Mouse (Mus musculus) retina, postnatal 1 day (tissue): ENCODE results near the gene Rad9a.

Experiments used
- DNase-seq: peaks from one replicate; pipeline ENCODE4 v3.0.0-alpha.2; 2012

Rad9a gene

GRCm38 (mm10) chr19:4192251-4192985 lies 9.0 kb downstream of the Rad9a start:
- no peak for DNase-seq

GRCm38 (mm10) chr19:4191528-4192250 lies 9.8 kb downstream of the Rad9a start, which contains the start of gene Ppp1ca:
Gene Ppp1ca (plus strand): TSS chr19:4192065.
- DNase-seq = peak; percentile 97

GRCm38 (mm10) chr19:4190831-4191334 lies 10.6 kb downstream of the Rad9a start, which contains the start of gene Tbc1d10c:
Gene Tbc1d10c (minus strand): TSS chr19:4191284.
- no peak for DNase-seq

GRCm38 (mm10) chr19:4189051-4189620 lies 12.3 kb downstream of the Rad9a start:
- DNase-seq = no peak

- DNase-seq = no peak
Observed at GRCm38 (mm10) chr19:4187303-4187702, 14.2 kb downstream of the Rad9a start.

GRCm38 (mm10) chr19:4184976-4185975 lies 16.2 kb downstream of the Rad9a start:
- DNase-seq = no peak

- peak; percentile 80 for DNase-seq
Observed at GRCm38 (mm10) chr19:4183689-4184088, 17.8 kb downstream of the Rad9a start.

DNA sequence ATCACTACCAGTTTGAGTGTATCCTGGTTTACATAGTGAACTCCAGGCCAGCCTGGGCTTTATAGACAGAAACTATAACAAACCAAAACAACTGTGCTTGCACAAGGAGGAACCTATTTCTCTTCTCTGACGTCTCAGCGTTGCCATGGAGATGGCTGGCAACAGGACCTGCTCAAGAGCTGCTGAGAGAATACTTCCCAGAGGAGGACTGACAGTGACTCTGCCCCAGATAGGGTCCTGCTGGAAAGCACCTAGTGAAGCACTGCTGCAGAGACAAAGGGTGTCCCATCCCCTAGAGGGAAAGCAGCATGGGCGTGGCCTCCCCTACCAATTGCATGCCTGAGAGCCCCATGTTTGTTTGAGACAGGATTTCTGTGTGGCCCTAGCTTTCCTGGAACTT lies 19.6 kb downstream of the Rad9a start:
- peak; percentile 71 for DNase-seq

GRCm38 (mm10) chr19:4180411-4180810 lies 21.1 kb downstream of the Rad9a start:
- no peak for DNase-seq

- peak; percentile 64 for DNase-seq
Observed at GRCm38 (mm10) chr19:4175368-4175947, 26.0 kb downstream of the Rad9a start, which contains the start of gene Carns1. Gene Carns1 (minus strand): TSS chr19:4175479.

DNA sequence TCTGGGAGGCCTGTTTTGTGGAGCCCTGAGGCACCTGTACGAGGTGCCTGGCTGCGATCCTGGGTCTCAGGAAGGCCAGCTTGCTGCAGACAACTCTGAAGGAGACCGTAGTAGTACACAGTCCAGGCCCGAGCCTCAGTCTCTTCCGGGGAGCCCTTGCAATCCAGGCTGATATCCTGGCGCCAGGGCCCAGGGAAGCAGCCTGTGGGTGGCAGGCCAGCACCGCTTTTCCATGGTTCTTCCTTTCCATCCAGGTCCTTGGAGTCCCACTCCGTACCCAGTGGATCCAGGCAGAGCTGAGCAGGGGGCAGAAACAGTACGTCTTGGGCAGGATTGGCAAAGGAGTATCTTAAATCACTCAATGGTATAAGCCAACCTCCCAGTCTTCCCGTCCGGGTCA lies 28.5 kb downstream of the Rad9a start:
- DNase-seq = no peak

DNA sequence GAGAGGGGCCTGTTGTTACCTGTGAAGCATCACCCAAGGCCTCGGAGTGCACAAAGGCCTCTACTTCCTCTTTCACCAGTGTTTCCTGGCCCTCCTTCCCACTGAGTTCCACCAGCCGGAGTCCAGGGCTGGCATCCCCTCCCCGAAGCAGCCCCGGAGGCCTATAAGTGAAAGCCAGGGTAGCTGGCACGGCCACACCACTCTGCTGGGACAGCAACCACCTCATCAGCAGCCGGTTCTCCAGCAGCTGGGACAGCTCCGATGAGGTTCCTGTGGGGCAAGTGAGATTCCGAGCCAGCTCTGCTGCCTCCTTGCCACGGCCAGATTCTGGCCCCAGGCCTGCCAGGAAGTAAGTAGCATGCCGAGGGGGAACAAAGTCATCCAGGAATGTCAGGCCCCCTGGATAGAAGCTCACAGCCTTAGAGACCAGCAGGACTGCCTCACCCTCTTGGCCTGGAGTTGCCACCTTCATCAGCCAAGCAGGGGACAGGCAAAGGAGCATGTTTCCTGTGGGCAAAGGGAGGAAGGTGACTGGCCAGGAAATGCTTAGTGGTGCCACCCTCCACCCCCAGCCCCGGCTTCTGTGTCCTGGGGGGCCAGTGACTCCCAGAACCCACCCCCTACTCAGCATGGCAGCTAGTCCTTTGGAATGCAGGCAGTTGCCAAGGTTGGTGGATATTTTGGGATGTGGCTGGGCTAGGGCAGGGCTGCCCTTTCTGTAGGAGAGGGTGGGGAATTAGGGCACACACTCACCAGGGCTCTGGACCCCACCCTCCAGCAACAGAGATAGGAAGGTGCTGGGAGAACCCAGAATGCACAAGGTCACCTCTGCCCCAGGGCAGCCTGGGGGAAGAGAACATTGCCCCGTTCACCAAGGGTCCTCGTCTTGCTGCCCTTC lies 29.8 kb downstream of the Rad9a start:
- DNase-seq = no peak

DNA sequence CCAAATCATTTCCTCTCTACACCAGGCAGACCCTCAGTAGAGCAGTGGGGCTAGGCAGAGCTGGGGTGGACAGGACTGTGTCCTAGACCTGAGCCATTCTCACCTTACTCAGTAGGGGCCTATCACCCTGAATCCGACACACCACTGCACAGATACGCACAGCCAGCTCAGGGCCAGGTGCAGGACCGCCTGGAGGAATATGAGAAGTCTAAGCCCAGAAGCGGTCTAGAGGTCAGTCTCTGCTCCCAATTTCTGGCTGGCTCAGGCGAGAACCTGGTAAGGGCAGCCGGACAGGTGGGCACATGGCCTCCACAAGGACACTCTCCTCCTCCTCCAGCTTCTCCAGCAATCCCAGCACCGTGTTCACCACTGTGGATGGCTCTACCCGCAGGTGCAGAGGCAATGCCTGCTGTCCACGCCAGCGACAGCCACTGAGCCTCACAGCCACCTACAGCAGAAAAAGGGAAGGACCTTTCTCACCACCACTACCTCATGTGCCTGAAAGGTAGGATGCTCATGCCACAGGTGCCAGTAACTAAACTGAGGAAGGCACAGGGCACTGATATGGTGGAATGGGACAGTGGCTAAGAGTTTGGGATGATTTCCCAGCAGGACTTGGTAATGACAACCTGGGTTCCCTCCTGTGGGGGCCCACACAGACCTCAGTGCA lies 30.6 kb downstream of the Rad9a start:
- DNase-seq = no peak

DNA sequence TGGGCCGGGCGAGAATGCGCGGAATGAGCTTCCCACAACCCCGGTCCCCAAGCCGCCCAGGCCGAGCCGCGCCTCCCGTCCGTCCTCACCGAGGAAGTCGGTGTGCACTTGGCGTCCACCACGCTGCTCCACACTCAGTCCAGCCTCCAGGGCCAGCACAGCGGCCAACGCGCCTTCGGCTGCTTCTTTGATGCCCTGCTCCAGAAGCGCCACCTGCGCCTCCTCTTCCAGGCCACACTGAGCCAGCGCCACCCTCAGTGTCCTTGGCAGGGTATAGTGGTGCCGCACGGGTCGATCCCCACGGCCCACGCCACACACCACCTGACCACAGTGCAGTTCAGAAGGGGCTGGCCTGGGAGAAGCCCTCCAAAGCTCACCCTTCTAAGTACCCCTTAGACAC lies 31.7 kb downstream of the Rad9a start:
- DNase-seq = no peak

- peak; percentile 99 for DNase-seq
Observed at GRCm38 (mm10) chr19:4169378-4169784, 32.1 kb downstream of the Rad9a start.

DNA sequence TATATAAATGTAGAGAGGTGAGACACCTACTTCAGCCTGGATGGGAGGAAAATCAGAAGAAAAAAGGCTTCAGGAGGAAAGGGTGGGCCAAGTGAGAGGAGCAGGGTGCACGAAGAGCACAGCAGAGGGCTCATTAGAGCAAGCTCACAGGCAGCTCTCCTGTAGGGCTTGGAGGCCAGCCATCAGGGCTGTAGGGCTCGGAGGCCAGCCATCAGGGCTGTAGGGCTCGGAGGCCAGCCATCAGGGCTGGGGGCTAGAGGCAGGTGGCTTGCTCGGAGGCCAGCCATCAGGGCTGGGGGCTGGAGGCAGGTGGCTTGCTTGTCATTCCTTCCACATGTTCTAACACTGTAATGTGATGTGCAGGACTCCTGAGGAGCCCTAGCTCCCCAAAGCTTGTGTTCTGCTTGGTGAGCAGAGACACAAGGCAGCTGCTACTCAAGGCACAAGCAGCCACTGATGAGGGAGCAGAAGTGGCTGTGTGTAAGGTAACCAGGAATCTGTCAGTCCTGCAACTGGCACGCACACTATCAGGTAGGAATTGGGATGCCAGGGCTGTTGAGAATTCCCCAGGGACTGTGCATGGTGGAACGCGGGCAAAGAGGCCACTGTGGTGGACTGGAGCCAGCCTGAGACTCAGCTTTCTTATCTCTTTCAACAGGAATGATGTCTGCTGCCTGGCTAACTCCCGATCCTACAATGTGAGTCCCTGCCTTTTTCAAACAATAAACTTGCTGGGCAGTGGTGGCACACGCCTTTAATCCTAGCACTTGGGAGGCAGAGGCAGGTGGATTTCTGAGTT lies 34.6 kb downstream of the Rad9a start:
- DNase-seq = no peak

GRCm38 (mm10) chr19:4164721-4165120 lies 36.7 kb downstream of the Rad9a start:
- DNase-seq = no peak

GRCm38 (mm10) chr19:4164100-4164499 lies 37.4 kb downstream of the Rad9a start:
- no peak for DNase-seq

DNA sequence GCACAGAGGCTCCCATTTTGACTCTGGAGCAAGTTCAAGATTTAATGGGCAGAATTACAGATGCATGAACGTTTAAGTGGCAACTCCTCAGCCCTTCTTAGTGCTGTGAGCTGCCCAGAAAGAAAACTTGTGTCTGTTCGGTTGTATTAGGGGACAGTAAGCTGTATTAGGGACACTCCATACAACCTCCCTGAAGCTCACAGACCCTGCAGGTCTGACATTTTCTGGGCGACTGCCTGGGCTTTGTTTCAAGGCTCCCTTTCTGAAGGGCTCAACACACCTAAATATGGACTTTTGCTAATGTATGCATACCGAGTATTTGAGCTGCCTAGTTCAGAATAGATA lies 37.9 kb downstream of the Rad9a start:
- no peak for DNase-seq
